Mouse (Mus musculus) liver, adult 2 months (tissue): ENCODE measurements around the gene Glyctk.

Experiments used
- CTCF ChIP-seq: fragments of 200-500 bp; IDR thresholded peaks from 2 replicates; pipeline ENCODE4 v1.5.1; 2011; ENCODE audit warnings: low read depth, low read length, control low read depth
- POLR2A ChIP-seq: fragments of 200-500 bp; IDR thresholded peaks from 2 replicates; pipeline ENCODE4 v1.6.1; 2011; ENCODE audit warnings: low read length, control low read depth; ENCODE audit not compliant: insufficient read depth; ENCODE audit errors: extremely low read depth

DNA sequence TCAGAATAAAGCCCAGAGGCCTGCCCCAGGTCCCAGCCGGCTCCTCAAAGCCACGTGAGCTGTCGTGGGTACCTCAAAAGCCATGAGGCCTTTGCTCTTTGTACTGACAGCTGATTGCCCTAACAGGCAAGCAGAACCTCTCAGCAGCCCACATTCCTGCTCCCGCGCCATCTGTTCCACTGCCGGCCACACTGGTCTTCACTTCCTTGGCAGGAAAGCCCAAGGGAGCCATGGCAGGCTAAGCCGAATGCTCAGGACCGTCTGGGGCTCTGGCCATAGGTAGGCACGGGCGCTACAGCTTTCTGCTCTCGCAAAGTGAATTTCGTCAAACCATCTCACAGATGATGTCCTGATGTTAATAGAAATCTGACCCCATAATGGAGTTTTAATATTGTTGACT is 16.0 kb downstream of the Glyctk start:
- no peak for TF ChIP-seq CTCF
- TF ChIP-seq POLR2A = no peak
